Mouse (Mus musculus) T-helper 2 cell (primary cell): ENCODE measurements at regions not wholly inside any gene's neighbourhood (a gene's known extent, or its start where the extent isn't known, plus 50 kb on each side); places are given as distances from the start of the nearest gene placed in this dataset.

Experiments
- in situ Hi-C: fragments of 300-600 bp; cut with MboI, MseI; formaldehyde crosslinking; loops from one replicate; pipeline ENCODE4 v1.15.1; 2025; ENCODE audit warnings: high pct_unique_total_duplicates

DNA sequence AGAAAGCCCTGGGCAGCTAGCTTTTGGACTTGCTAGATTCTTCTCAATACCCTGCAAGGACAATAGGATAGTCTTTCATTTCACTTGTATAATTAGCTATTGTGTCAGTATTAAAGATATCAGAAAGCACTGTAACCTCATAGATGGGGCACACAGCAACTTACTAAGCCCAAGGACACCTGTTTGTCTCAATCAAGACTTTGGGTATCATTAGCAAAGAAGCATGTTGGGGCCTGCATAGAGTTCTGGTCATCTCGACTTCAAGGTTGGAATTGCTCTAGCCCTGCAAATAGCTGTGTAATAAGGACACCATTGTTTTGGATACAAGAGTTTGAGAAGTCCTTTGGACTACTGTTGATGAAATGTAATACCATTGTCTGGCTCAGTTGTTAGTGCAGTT is 104.6 kb upstream of the Rspo3 start:
- in situ Hi-C loops: no loop called here

DNA sequence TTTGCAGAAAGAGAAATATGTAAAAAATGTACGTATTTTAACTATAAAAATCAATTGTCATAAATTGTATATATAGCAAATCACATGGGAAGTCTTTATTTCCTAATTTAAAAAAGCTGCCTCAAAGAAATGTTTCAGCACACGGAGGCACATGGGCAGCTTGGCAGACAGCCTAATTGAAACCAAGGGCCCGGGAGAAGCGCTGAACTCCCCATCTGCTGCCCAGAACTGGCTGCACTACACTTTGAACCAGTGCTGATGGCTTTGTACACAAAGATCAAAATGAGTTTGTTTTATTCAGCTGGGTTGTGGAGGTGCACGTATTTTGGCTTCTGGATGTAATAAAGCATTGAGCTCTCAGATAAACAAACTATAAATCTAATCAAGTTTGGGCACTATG is 100.2 kb upstream of the Rspo3 start:
- in situ Hi-C loops: no loop called here

DNA sequence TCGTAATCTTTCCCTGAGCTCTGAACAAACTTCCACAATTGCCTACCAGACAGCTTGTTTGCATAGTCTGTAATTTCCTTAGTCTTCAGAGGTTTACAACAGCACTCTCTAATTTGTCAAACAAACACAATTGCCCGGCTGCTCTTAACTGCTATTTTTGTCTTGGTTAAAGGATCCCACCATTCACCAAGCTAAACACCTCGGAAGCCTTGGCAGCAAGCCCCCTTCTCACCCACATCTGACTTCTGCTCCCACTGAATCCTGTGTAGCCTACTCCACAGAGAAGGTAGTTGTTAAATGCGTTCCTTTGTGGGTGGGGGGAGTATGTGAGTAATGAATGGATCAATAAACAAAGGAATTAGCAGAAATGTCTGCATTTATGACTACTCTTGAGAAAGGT is 59.8 kb upstream of the Rspo3 start:
- in situ Hi-C loops: no loop called here

DNA sequence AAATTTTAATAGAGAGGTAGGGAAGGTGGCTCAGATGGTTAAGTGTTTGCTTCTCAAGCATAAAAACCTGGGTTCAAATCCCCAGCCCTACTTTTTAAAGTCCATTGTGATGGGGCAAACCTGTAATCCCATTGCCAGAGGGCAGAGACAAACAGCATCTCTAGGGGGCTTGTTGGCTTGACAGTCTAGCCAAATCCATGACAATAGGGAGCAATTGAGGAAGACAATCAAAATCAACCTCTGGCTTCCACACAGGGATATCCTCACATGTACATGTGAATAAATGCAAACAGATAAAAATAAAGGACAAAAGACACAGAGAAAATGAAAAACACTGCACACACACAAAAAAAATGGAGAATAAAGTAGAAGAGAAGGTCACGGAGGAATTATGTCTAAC is 59.3 kb upstream of the Rspo3 start:
- in situ Hi-C loops: no loop called here

DNA sequence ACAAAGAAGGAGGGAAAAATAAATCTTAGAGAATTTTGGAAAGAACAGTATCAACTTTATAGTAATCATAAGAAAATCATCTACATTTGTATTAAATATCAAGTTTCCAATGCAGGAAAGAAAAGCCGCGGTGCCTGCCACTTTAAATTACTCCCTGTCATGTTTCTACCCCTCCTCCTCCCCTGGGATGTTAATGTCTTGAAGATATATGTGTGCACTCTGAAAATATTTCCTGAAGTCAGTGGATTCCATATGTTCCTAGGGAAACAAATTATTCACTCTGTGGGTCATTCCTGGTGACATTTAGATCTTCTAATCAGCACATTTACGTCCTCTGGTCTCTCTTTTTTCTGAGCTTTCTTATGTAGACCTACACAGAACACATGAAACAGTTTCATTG is 57.2 kb upstream of the Rspo3 start:
- in situ Hi-C loops: no loop called here

DNA sequence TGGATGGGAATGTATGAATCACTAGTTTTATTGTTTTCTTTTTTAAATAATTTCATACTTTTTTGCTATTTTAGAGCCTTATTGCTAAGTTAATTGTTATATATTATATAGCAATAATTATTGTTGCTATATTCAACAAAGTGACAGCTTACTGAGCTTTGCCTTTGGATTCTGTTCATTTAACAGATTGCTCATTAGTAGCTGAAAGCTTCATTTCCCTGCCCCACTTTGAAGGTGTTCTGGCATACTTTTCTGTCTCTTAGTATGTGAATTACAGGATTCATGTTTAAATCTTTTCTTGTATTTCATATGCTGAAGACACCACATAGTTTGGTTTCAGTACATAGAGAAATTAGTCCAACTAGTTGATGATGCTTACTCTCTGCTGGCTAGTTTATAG is 54.5 kb upstream of the Rspo3 start:
- in situ Hi-C loops: no loop called here

DNA sequence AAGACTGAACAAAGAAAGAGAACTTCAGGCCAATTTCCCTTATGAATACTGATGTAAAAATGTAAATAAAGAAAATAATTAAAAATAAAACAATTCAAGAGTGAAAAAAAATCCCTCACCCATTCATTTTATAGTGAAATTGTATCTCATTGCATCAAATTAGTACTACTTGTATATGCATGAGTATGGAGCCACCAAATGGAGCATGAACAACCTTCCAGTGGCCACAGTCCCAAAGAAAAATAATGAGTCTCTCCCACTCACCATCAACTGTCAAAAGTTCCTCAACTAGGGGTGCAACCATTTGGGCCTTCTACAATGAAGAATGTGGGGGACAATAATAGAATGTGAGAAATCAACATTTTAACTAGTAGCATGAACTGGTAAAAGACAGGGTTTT is 54.1 kb upstream of the Rspo3 start:
- in situ Hi-C loops: no loop called here
